Mouse (Mus musculus) midbrain, postnatal 0 days (tissue): ENCODE results near the gene Scube3. TPM values are rescaled to one million over a fixed set of nuclear protein-coding genes. Genes with fewer than 3 reads are reported as not detected.

Experiments
- ATAC-seq: fragments of 200-750 bp; cut with Nextera tagmentation; 2 replicates; pipeline ENCODE4 v1.8.0; 2017; ENCODE audit warnings: moderate number of reproducible peaks, mild to moderate bottlenecking, moderate TSS enrichment, moderate library complexity; ENCODE audit not compliant: low FRiP score
- DNase-seq: peaks from one replicate; pipeline ENCODE4 v3.0.0-alpha.2; 2015; ENCODE audit warnings: low spot score
- H3K27ac ChIP-seq: fragments of 300-500 bp; sonication (generic); 2 replicates; pipeline ENCODE4 v1.5.1; 2014; ENCODE audit warnings: low read depth, mild to moderate bottlenecking, low read length, mixed read lengths
- H3K27me3 ChIP-seq: fragments of 300-500 bp; sonication (generic); 2 replicates; pipeline ENCODE4 v1.6.1; 2014; ENCODE audit warnings: low read length, control low read depth, mixed read lengths; ENCODE audit not compliant: insufficient read depth
- H3K36me3 ChIP-seq: fragments of 300-500 bp; sonication (generic); 2 replicates; pipeline ENCODE4 v1.6.1; 2014; ENCODE audit warnings: low read length, control low read depth, mixed read lengths; ENCODE audit not compliant: insufficient read depth
- H3K4me1 ChIP-seq: fragments of 300-500 bp; sonication (generic); 2 replicates; pipeline ENCODE4 v1.6.1; 2014; ENCODE audit warnings: mild to moderate bottlenecking, control low read depth, antibody characterized with exemption, low read length, mixed read lengths; ENCODE audit not compliant: insufficient read depth
- H3K4me2 ChIP-seq: fragments of 300-500 bp; sonication (generic); 2 replicates; pipeline ENCODE4 v1.6.1; 2014; ENCODE audit warnings: low read depth, mild to moderate bottlenecking, low read length, mixed read lengths; ENCODE audit not compliant: poor library complexity, severe bottlenecking
- H3K4me3 ChIP-seq: fragments of 300-500 bp; sonication (generic); 2 replicates; pipeline ENCODE4 v1.5.1; 2014; ENCODE audit warnings: low read depth, mild to moderate bottlenecking, low read length, moderate library complexity
- H3K9ac ChIP-seq: fragments of 300-500 bp; sonication (generic); replicated peaks from 2 replicates; pipeline ENCODE4 v1.6.1; 2014; ENCODE audit warnings: mild to moderate bottlenecking, low read length, moderate library complexity, mixed read lengths; ENCODE audit not compliant: poor library complexity, severe bottlenecking
- H3K9me3 ChIP-seq: fragments of 300-500 bp; sonication (generic); 2 replicates; pipeline ENCODE4 v1.6.1; 2016; ENCODE audit warnings: low read length, control low read depth
- CTCF ChIP-seq: IDR thresholded peaks from 2 replicates; pipeline ENCODE4 v1.5.1; 2016; ENCODE audit warnings: antibody characterized with exemption, mild to moderate bottlenecking
- WGBS: fragments of 180-500 bp; shearing (Covaris S2); extraction: QIAGEN DNeasy Blood & Tissue Kit; methylation state at CpG from one replicate; pipeline ENCODE4 v1.1.7; 2014; 5-methylcytosine and 5-hydroxymethylcytosine counted together
- polyA plus RNA-seq: library from polyadenylated mRNA; unstranded; fragments of >200 nt; fragmentation: Nextera tagmentation; extraction: Ambion mirVana; gene quantifications from 2 replicates; pipeline ENCODE4 v1.2.1, GENCODE M21; 2015
- total RNA-seq: library from RNA; depleted of rRNA; stranded (reverse); fragments of >200 nt; gene quantifications from 2 replicates; pipeline ENCODE4 v1.2.3, GENCODE M21; 2014

The Scube3 gene
- total and polyA plus RNA-seq, 2 experiments from 2014 or later: 3.9 to 19.9 TPM

- Histone ChIP-seq H3K9me3 (no peaks in the 10 kb centered on the region), H3K4me1 (no peaks in the 10 kb centered on the region), H3K36me3 (no peaks in the 10 kb centered on the region), H3K27ac (no peak overlapping the region), H3K4me2 (no peak overlapping the region), H3K4me3 (no peak overlapping the region), H3K27me3 (no peaks in the 10 kb centered on the region), H3K9ac (no peak overlapping the region)
- DNase-seq (no peak), ATAC-seq (no peak)
- no peak for TF ChIP-seq CTCF
- WGBS: 90% methylated on average over 8 of the region's 8 CpGs
Measured at GRCm38 (mm10) chr17:28112266-28112665, 29.7 kb upstream of the Scube3 start.

- no peak overlapping the region for H3K4me2 ChIP-seq
- H3K36me3 ChIP-seq: no peaks in the 10 kb centered on the region
- no peaks in the 10 kb centered on the region for H3K4me1 ChIP-seq
- no peak for TF ChIP-seq CTCF
- H3K4me3 ChIP-seq: no peak overlapping the region
- DNase-seq (peak; percentile 54), ATAC-seq (no peak)
- 24% methylated on average over 9 of the region's 9 CpGs for WGBS
- H3K9me3 ChIP-seq: no peaks in the 10 kb centered on the region
- H3K27me3 ChIP-seq: no peaks in the 10 kb centered on the region
- H3K9ac ChIP-seq: no peak overlapping the region
- H3K27ac ChIP-seq: no peak overlapping the region
Measured at GRCm38 (mm10) chr17:28116335-28116734, 25.6 kb upstream of the Scube3 start.

GRCm38 (mm10) chr17:28117451-28118209 is 24.3 kb upstream of the Scube3 start:
- Histone ChIP-seq H3K36me3 (no peaks in the 10 kb centered on the region), H3K9ac (no peak overlapping the region), H3K9me3 (no peaks in the 10 kb centered on the region), H3K27ac (no peak overlapping the region), H3K4me3 (no peak overlapping the region), H3K4me2 (no peak overlapping the region), H3K27me3 (no peaks in the 10 kb centered on the region), H3K4me1 (no peaks in the 10 kb centered on the region)
- WGBS: 55% methylated on average over 19 of the region's 19 CpGs
- no peak for DNase-seq
- ATAC-seq: no peak
- TF ChIP-seq CTCF: no peak

- no peak for ATAC-seq
- DNase-seq: no peak
- H3K9ac ChIP-seq: no peak overlapping the region
- no peaks in the 10 kb centered on the region for H3K27me3 ChIP-seq
- no peak overlapping the region for H3K4me2 ChIP-seq
- no peak overlapping the region for H3K27ac ChIP-seq
- WGBS: 81% methylated on average over 5 of the region's 5 CpGs
- no peak for TF ChIP-seq CTCF
- H3K36me3 ChIP-seq: no peaks in the 10 kb centered on the region
- no peak overlapping the region for H3K4me3 ChIP-seq
- no peaks in the 10 kb centered on the region for H3K9me3 ChIP-seq
- no peaks in the 10 kb centered on the region for H3K4me1 ChIP-seq
Measured at GRCm38 (mm10) chr17:28120460-28120859, 21.5 kb upstream of the Scube3 start.

GRCm38 (mm10) chr17:28122949-28123348 is 19.0 kb upstream of the Scube3 start:
- H3K27ac ChIP-seq: no peak overlapping the region
- no peak overlapping the region for H3K9ac ChIP-seq
- 41% methylated on average over 13 of the region's 13 CpGs for WGBS
- H3K36me3 ChIP-seq: no peaks in the 10 kb centered on the region
- no peaks in the 10 kb centered on the region for H3K9me3 ChIP-seq
- H3K27me3 ChIP-seq: no peaks in the 10 kb centered on the region
- H3K4me1 ChIP-seq: no peaks in the 10 kb centered on the region
- ATAC-seq (no peak), DNase-seq (no peak)
- H3K4me3 ChIP-seq: no peak overlapping the region
- no peak for TF ChIP-seq CTCF
- no peak overlapping the region for H3K4me2 ChIP-seq

GRCm38 (mm10) chr17:28123627-28124026 is 18.3 kb upstream of the Scube3 start:
- Histone ChIP-seq H3K9me3 (no peaks in the 10 kb centered on the region), H3K27me3 (no peaks in the 10 kb centered on the region), H3K9ac (no peak overlapping the region), H3K4me1 (no peaks in the 10 kb centered on the region), H3K27ac (no peak overlapping the region), H3K4me3 (no peak overlapping the region), H3K4me2 (no peak overlapping the region), H3K36me3 (no peaks in the 10 kb centered on the region)
- no peak for TF ChIP-seq CTCF
- no peak for ATAC-seq
- DNase-seq: no peak
- WGBS: 23% methylated on average over 7 of the region's 7 CpGs
